Mouse (Mus musculus): ENCODE results near the gene Btbd35f29.
"Not testable (repeated sequence)": the region's sequence is repeated elsewhere in the genome, so short reads cannot be mapped to it uniquely, and the experiment has no call there.

The Btbd35f29 gene

GRCm38 (mm10) chrX:31117374-31117773, at the start of gene Btbd35f29:
Btbd35f29 (plus strand) TSS chrX:31117674.
- DNase-seq, result not testable (repeated sequence)

GRCm38 (mm10) chrX:31141416-31141815, 23.9 kb downstream of the Btbd35f29 start:
- DNase-seq, result not testable (repeated sequence)

GRCm38 (mm10) chrX:31145144-31145543, 27.7 kb downstream of the Btbd35f29 start:
- not testable (repeated sequence) for DNase-seq

- not testable (repeated sequence) for DNase-seq
Observed at GRCm38 (mm10) chrX:31145835-31146234, 28.4 kb downstream of the Btbd35f29 start.

GRCm38 (mm10) chrX:31158534-31159085, 41.1 kb downstream of the Btbd35f29 start:
- DNase-seq, result not testable (repeated sequence)

GRCm38 (mm10) chrX:31159450-31160322, 42.2 kb downstream of the Btbd35f29 start:
- not testable (repeated sequence) for DNase-seq

- not testable (repeated sequence) for DNase-seq
Observed at GRCm38 (mm10) chrX:31160554-31160953, 43.1 kb downstream of the Btbd35f29 start.

- not testable (repeated sequence) for DNase-seq
Observed at GRCm38 (mm10) chrX:31162638-31163037, 45.2 kb downstream of the Btbd35f29 start.

GRCm38 (mm10) chrX:31165193-31165592, 47.7 kb downstream of the Btbd35f29 start:
- not testable (repeated sequence) for DNase-seq

Data from cerebellum, adult 8-10 months (tissue).